Comparison of ENCODE assay signal across 10 mouse cellular contexts in genomic region chr5:151127298-151127717, GRCm38 (mm10).
DNase-seq lines count a peak whose midpoint lies in the region; ATAC-seq and TF ChIP-seq lines count a peak whose summit lies in the region.
"Had no signal": no experiment of that assay in that cellular context is flagged by ENCODE, and none has a peak within 500 bp of the region (broad histone marks: within the 10 kb centered on the region; RNA-seq: fewer than 3 reads in every experiment).

No protein-coding gene starts in this region.

- TF ChIP-seq EP300 in stomach, postnatal 0 days (optimal IDR thresholded peaks at IDR 0.05), result no peak

- 52% methylated on average over 6 of the region's 6 CpGs for WGBS in limb, embryonic 10.5 days
- 24% methylated on average over 6 of the region's 6 CpGs for WGBS in stomach, postnatal 0 days

- peak overlapping the region; percentile 50; the same call in 1 of the 2 replicates for H3K27ac ChIP-seq in limb, embryonic 10.5 days
- peak overlapping the region; percentile 84 for H3K27ac ChIP-seq in stomach, postnatal 0 days (replicated peaks)

- peak; percentile 28; the same call in 1 of the 2 replicates for TF ChIP-seq CTCF in stomach, postnatal 0 days (IDR thresholded peaks at IDR 0.05; ENCODE audit: low read depth)

- H3K4me2 ChIP-seq in stomach, postnatal 0 days (replicated peaks; ENCODE audit: low read depth), result peak overlapping the region; percentile 53

- peak overlapping the region; percentile 60 for H3K9ac ChIP-seq in stomach, postnatal 0 days (ENCODE audit: low read length)

- no peaks in the 10 kb centered on the region for H3K36me3 ChIP-seq in megakaryocyte, embryonic 14.5 days (replicated peaks; ENCODE audit: low read length)
- H3K36me3 ChIP-seq in limb, embryonic 10.5 days, result no peaks in the 10 kb centered on the region
- no peaks in the 10 kb centered on the region for H3K36me3 ChIP-seq in stomach, postnatal 0 days (ENCODE audit: control insufficient read depth, insufficient read depth, low read length)

- H3K27me3 ChIP-seq in megakaryocyte, embryonic 14.5 days (replicated peaks), result no peaks in the 10 kb centered on the region
- no peaks in the 10 kb centered on the region for H3K27me3 ChIP-seq in limb, embryonic 10.5 days (ENCODE audit: low read depth, poor library complexity, severe bottlenecking)
- H3K27me3 ChIP-seq in stomach, postnatal 0 days (ENCODE audit: control insufficient read depth, insufficient read depth, low read length), result no peaks in the 10 kb centered on the region

- H3K4me3 ChIP-seq in megakaryocyte, embryonic 14.5 days (replicated peaks), result peak overlapping the region; percentile 33
- H3K4me3 ChIP-seq in limb, embryonic 10.5 days, result no peak overlapping the region
- peak overlapping the region; percentile 44 for H3K4me3 ChIP-seq in stomach, postnatal 0 days (ENCODE audit: low read depth, low read length)

- peaks cover 6% of the 10 kb centered on the region; the same call in 1 of the 2 replicates for H3K4me1 ChIP-seq in megakaryocyte, embryonic 14.5 days
- H3K4me1 ChIP-seq in limb, embryonic 10.5 days, result peaks cover 30% of the 10 kb centered on the region
- no peaks in the 10 kb centered on the region for H3K4me1 ChIP-seq in stomach, postnatal 0 days (replicated peaks; ENCODE audit: control insufficient read depth, insufficient read depth)

- H3K9me3 ChIP-seq in megakaryocyte, embryonic 14.5 days, result no peaks in the 10 kb centered on the region
- H3K9me3 ChIP-seq in limb, embryonic 10.5 days (replicated peaks), result no peaks in the 10 kb centered on the region
- no peaks in the 10 kb centered on the region for H3K9me3 ChIP-seq in stomach, postnatal 0 days (ENCODE audit: control insufficient read depth, low read length)

- ATAC-seq in megakaryocyte, adult 5-6 weeks (ENCODE audit: poor library complexity, severe bottlenecking), result no peak
- ATAC-seq in stomach, postnatal 0 days (ENCODE audit: low FRiP score, low TSS enrichment), result peak; percentile 21; the same call in 1 of the 2 replicates

- peak; percentile 25 for DNase-seq in gastrocnemius, postnatal 10 days
- DNase-seq in gastrocnemius, postnatal 25 days, result no peak
- DNase-seq in limb, embryonic 10.5 days (ENCODE audit: low spot score), result no peak
- DNase-seq in stomach, postnatal 0 days (ENCODE audit: low spot score), result no peak
- DNase-seq in urinary bladder, adult 18-20 months (ENCODE audit: low spot score in 2 of 2), result no peak
- no peak for DNase-seq in gastrocnemius, adult 18-20 months (ENCODE audit: low spot score)
- DNase-seq: cerebellum, adult 9-11 months; thymus, adult 2 months had no signal
